Mouse (Mus musculus) CH12.LX (cell line): ENCODE data around the gene Vstm5. TPM values are rescaled to one million over a fixed set of nuclear protein-coding genes. Genes with fewer than 3 reads are reported as not detected.

Source experiments
- DNase-seq: peaks from one replicate; pipeline ENCODE4 v3.0.0-alpha.2; 2013; ENCODE audit errors: extremely low read depth
- H3K27ac ChIP-seq: 2 replicates; pipeline ENCODE4 v1.5.1; 2012; ENCODE audit warnings: low read depth, mild to moderate bottlenecking, control low read depth, moderate library complexity; ENCODE audit not compliant: insufficient read depth
- H3K27me3 ChIP-seq: replicated peaks from 2 replicates; pipeline ENCODE3; 2012; ENCODE audit warnings: inconsistent platforms
- H3K36me3 ChIP-seq, 2 experiments: replicated peaks in 1 of 2; 2 replicates each; pipeline versions ENCODE3 to v1.6.1; 2012; ENCODE audit warnings: inconsistent platforms in 1 of 2, low read length in 1 of 2, mild to moderate bottlenecking in 1 of 2, mixed read lengths in 1 of 2, moderate library complexity in 1 of 2; ENCODE audit not compliant: control insufficient read depth in 1 of 2, insufficient read depth in 1 of 2
- H3K4me1 ChIP-seq, 2 experiments: 2 replicates each; pipeline ENCODE4 v1.6.1; 2012; ENCODE audit warnings: inconsistent platforms in 1 of 2, moderate library complexity in 1 of 2; ENCODE audit not compliant: insufficient read depth in 2 of 2, control insufficient read depth in 1 of 2
- H3K4me2 ChIP-seq: 2 replicates; pipeline ENCODE4 v1.6.1; 2012; ENCODE audit warnings: low read depth, mild to moderate bottlenecking, control low read depth; ENCODE audit not compliant: poor library complexity, insufficient read depth, severe bottlenecking
- H3K4me3 ChIP-seq, 3 experiments: fragments of 150-350 bp in 1 of 3; sonication (generic) in 1 of 3; replicated peaks in 1 of 3; 2 replicates each; pipeline versions ENCODE3 to v1.5.1; 2011 to 2012; ENCODE audit warnings: low read depth in 2 of 3, low read length in 2 of 3, mild to moderate bottlenecking in 2 of 3, moderate library complexity in 2 of 3, control low read depth in 1 of 3, improper control_type of control experiment in 1 of 3, inconsistent platforms in 1 of 3, mixed read lengths in 1 of 3; ENCODE audit not compliant: poor library complexity in 1 of 3
- H3K79me2 ChIP-seq: replicated peaks from 2 replicates; pipeline ENCODE4 v1.6.1; 2012; ENCODE audit warnings: mild to moderate bottlenecking, moderate library complexity; ENCODE audit not compliant: control insufficient read depth, poor library complexity, insufficient read depth, severe bottlenecking; ENCODE audit errors: extremely low read depth
- H3K9ac ChIP-seq: 2 replicates; pipeline ENCODE4 v1.6.1; 2012; ENCODE audit warnings: low read depth, mild to moderate bottlenecking, control low read depth, moderate library complexity; ENCODE audit not compliant: insufficient read depth
- H3K9me3 ChIP-seq: replicated peaks from 2 replicates; pipeline ENCODE3; 2012; ENCODE audit warnings: low read length, inconsistent platforms, mixed read lengths
- CHD2 ChIP-seq: IDR thresholded peaks from 2 replicates; pipeline ENCODE4 v1.6.1; 2011; ENCODE audit warnings: low read length, improper control_type of control experiment
- CTCF ChIP-seq, 2 experiments: IDR thresholded peaks in 1 of 2; conservative IDR thresholded peaks in 1 of 2; 2 replicates each; pipeline ENCODE4 v1.5.1; 2011 to 2012; ENCODE audit warnings: low read depth in 2 of 2, low read length in 2 of 2, improper control_type of control experiment in 1 of 2, inconsistent platforms in 1 of 2, mild to moderate bottlenecking in 1 of 2, moderate library complexity in 1 of 2
- ETS1 ChIP-seq: conservative IDR thresholded peaks from 2 replicates; pipeline ENCODE4 v1.6.1; 2012; ENCODE audit warnings: low read depth, mild to moderate bottlenecking, inconsistent platforms, low read length, improper control_type of control experiment, moderate library complexity
- GABPA ChIP-seq: IDR thresholded peaks from 2 replicates; pipeline ENCODE4 v1.6.1; 2012; ENCODE audit warnings: low read depth, low read length, improper control_type of control experiment, inconsistent platforms; ENCODE audit not compliant: insufficient replicate concordance
- IRF4 ChIP-seq: IDR thresholded peaks from 2 replicates; pipeline ENCODE4 v1.6.1; 2014; ENCODE audit warnings: low read depth, mild to moderate bottlenecking, inconsistent platforms, low read length, improper control_type of control experiment
- JUN ChIP-seq: IDR thresholded peaks from 2 replicates; pipeline ENCODE4 v1.6.1; 2011; ENCODE audit warnings: low read depth, mild to moderate bottlenecking, low read length, improper control_type of control experiment, moderate library complexity; ENCODE audit not compliant: insufficient read depth
- JUND ChIP-seq: conservative IDR thresholded peaks from 2 replicates; pipeline ENCODE4 v1.6.1; 2011; ENCODE audit warnings: low read depth, low read length, improper control_type of control experiment
- KAT2A ChIP-seq: IDR thresholded peaks from 2 replicates; pipeline ENCODE4 v1.6.1; 2012; ENCODE audit warnings: low read length, improper control_type of control experiment, inconsistent platforms; ENCODE audit not compliant: insufficient replicate concordance
- MAZ ChIP-seq: IDR thresholded peaks from 2 replicates; pipeline ENCODE4 v1.6.1; 2012; ENCODE audit warnings: low read depth, mild to moderate bottlenecking, inconsistent platforms, low read length, improper control_type of control experiment, moderate library complexity
- MXI1 ChIP-seq: IDR thresholded peaks from 2 replicates; pipeline ENCODE4 v1.6.1; 2011; ENCODE audit warnings: mild to moderate bottlenecking, low read depth, low read length, improper control_type of control experiment
- NRF1 ChIP-seq: IDR thresholded peaks from 2 replicates; pipeline ENCODE4 v1.6.1; 2014; ENCODE audit warnings: low read depth, mild to moderate bottlenecking, inconsistent platforms, low read length, improper control_type of control experiment, moderate library complexity
- PAX5 ChIP-seq: IDR thresholded peaks from 2 replicates; pipeline ENCODE4 v1.6.1; 2012; ENCODE audit warnings: low read length, inconsistent platforms, mixed read lengths
- POLR2AphosphoS2 ChIP-seq: IDR thresholded peaks from 2 replicates; pipeline ENCODE4 v1.6.1; 2011; ENCODE audit warnings: low read depth, low read length, improper control_type of control experiment
- RCOR1 ChIP-seq: conservative IDR thresholded peaks from 2 replicates; pipeline ENCODE4 v1.6.1; 2012; ENCODE audit warnings: low read depth, mild to moderate bottlenecking, inconsistent platforms, low read length, improper control_type of control experiment
- SMC3 ChIP-seq: IDR thresholded peaks from 2 replicates; pipeline ENCODE4 v1.6.1; 2011; ENCODE audit warnings: low read depth, low read length, improper control_type of control experiment
- TCF12 ChIP-seq: IDR thresholded peaks from 2 replicates; pipeline ENCODE4 v1.6.1; 2014; ENCODE audit warnings: low read depth, mild to moderate bottlenecking, inconsistent platforms, low read length, improper control_type of control experiment
- ZC3H11A ChIP-seq: IDR thresholded peaks from 2 replicates; pipeline ENCODE4 v1.6.1; 2012; ENCODE audit warnings: low read depth, mild to moderate bottlenecking, inconsistent platforms, low read length, improper control_type of control experiment
- ZKSCAN1 ChIP-seq: IDR thresholded peaks from 2 replicates; pipeline ENCODE4 v1.6.1; 2012; ENCODE audit warnings: low read depth, inconsistent platforms, low read length, improper control_type of control experiment, borderline replicate concordance
- ZMIZ1 ChIP-seq: IDR thresholded peaks from 2 replicates; pipeline ENCODE4 v1.6.1; 2012; ENCODE audit warnings: low read depth, mild to moderate bottlenecking, inconsistent platforms, low read length, improper control_type of control experiment
- ZNF384 ChIP-seq: IDR thresholded peaks from 2 replicates; pipeline ENCODE4 v1.6.1; 2012; ENCODE audit warnings: low read depth, low read length, improper control_type of control experiment, inconsistent platforms
- dilution Hi-C: fragments of 300-500 bp; cut with MboI; formaldehyde crosslinking; loops from 2 replicates; pipeline ENCODE4 v1.14.3; 2020; ENCODE audit warnings: low sequenced_read_pairs; ENCODE audit not compliant: extremely low pct_unique_long_range_greater_than_20kb, extremely low pct_ligation_motif_present
- in situ Hi-C: fragments of 300-500 bp; cut with MboI; formaldehyde crosslinking; loops from 3 replicates; pipeline ENCODE4 v1.14.3; 2019; ENCODE audit warnings: low sequenced_read_pairs, low pct_ligation_motif_present, low pct_unique_long_range_greater_than_20kb, mixed read lengths
- polyA plus RNA-seq: library from polyadenylated mRNA; unstranded; fragments of >175 nt; gene quantifications from 2 replicates; pipeline ENCODE4 v1.2.1, GENCODE M21; 2012; ENCODE audit warnings: low read depth; ENCODE audit not compliant: insufficient read length
- total RNA-seq, 2 experiments: library from RNA; depleted of rRNA; stranded (reverse); fragments of 300-350 nt in 1 of 2; fragments of >200 nt in 1 of 2; gene quantifications; 2 replicates each; pipeline ENCODE4 v1.2.3; 2012 to 2014

Gene Vstm5
- total and polyA plus RNA-seq, 3 experiments, result not detected

DNA sequence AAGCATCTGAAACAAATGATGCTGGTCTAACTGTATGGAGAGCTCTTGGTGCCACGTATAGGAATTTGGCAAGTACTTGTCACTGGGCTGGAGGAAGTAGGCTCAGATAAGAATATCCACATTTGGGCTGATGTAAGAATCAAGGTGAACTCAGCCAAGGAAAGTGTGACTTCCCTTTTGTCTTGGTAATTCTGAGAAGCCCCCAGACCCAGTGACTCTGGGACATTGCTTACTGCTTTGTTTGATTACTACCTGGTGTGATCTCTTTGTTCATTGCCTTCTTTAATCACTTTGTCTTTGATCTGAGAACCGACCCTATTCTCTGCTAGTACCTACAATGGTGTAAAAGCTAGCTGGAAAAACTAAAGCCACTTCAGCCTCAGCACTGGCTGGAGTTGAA lies 13.9 kb upstream of the Vstm5 start:
- TF ChIP-seq POLR2AphosphoS2 (no peak), MAZ (no peak), ZKSCAN1 (no peak), NRF1 (no peak), ZNF384 (no peak), MXI1 (no peak), JUND (no peak), IRF4 (no peak), GABPA (no peak), PAX5 (no peak), JUN (no peak), SMC3 (no peak), ZMIZ1 (no peak), TCF12 (no peak), ZC3H11A (no peak), CHD2 (no peak), CTCF (conservative IDR thresholded peaks at IDR 0.05 in 1 of 2, IDR thresholded peaks at IDR 0.05 in 1 of 2; ENCODE audit: low read depth in 2 of 2, low read length in 2 of 2) (no peak), KAT2A (no peak)
- dilution Hi-C loops (no loop called here), in situ Hi-C loops (no loop called here)
- Histone ChIP-seq H3K27me3 (no peaks in the 10 kb centered on the region), H3K4me3 (no peak overlapping the region), H3K4me2 (no peak overlapping the region), H3K9ac (no peak overlapping the region), H3K36me3 (no peaks in the 10 kb centered on the region), H3K79me2 (no peaks in the 10 kb centered on the region), H3K9me3 (peaks cover 9% of the 10 kb centered on the region), H3K27ac (no peak overlapping the region), H3K4me1 (no peaks in the 10 kb centered on the region)
- no peak for DNase-seq

DNA sequence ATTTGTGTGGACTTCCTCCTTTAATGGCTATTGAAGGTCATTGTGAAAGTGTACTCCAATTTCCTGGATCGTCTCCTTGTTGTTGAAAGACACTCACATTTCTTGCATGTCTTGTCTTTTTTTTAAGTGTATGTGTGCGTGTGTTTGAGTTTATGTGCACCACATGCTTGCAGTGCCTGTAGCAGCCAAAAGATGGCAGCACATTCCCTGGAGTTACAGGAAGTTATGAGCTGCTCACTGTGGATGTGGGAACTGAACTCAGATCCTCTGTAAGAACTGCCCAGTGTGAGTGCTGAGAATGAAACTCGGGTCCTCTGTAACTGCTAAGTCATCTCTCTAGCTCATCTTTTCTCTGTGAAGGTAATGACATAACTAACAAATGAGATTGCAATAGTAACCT lies 6.4 kb upstream of the Vstm5 start:
- Histone ChIP-seq H3K79me2 (no peaks in the 10 kb centered on the region), H3K9ac (no peak overlapping the region), H3K27ac (no peak overlapping the region), H3K4me2 (no peak overlapping the region), H3K9me3 (peaks cover 10% of the 10 kb centered on the region), H3K27me3 (peaks cover 5% of the 10 kb centered on the region), H3K36me3 (no peaks in the 10 kb centered on the region), H3K4me1 (no peaks in the 10 kb centered on the region), H3K4me3 (no peak overlapping the region)
- TF ChIP-seq NRF1, result no peak
- no peak for TF ChIP-seq RCOR1
- no peak for TF ChIP-seq ETS1
- peak in 1 of 2 experiments; percentile 12; a peak in 1 of 4 replicates for TF ChIP-seq CTCF (conservative IDR thresholded peaks at IDR 0.05 in 1 of 2, IDR thresholded peaks at IDR 0.05 in 1 of 2; ENCODE audit: low read depth in 2 of 2, low read length in 2 of 2)
- dilution Hi-C loops, result no loop called here
- in situ Hi-C loops, result no loop called here
- no peak for DNase-seq
